Mouse (Mus musculus): ENCODE measurements around the gene Keap1. TPM values are rescaled to one million over a fixed set of nuclear protein-coding genes. Genes with fewer than 3 reads are reported as not detected.
A peak's percentile ranks its signal among the peaks of the same experiment; 100 is the strongest.
"Not testable (repeated sequence)": the region's sequence is repeated elsewhere in the genome, so short reads cannot be mapped to it uniquely, and the experiment has no call there.

Keap1 gene
- total RNA-seq (2021), result 10 to 100 TPM; 57.2 to 58.1 TPM

DNA sequence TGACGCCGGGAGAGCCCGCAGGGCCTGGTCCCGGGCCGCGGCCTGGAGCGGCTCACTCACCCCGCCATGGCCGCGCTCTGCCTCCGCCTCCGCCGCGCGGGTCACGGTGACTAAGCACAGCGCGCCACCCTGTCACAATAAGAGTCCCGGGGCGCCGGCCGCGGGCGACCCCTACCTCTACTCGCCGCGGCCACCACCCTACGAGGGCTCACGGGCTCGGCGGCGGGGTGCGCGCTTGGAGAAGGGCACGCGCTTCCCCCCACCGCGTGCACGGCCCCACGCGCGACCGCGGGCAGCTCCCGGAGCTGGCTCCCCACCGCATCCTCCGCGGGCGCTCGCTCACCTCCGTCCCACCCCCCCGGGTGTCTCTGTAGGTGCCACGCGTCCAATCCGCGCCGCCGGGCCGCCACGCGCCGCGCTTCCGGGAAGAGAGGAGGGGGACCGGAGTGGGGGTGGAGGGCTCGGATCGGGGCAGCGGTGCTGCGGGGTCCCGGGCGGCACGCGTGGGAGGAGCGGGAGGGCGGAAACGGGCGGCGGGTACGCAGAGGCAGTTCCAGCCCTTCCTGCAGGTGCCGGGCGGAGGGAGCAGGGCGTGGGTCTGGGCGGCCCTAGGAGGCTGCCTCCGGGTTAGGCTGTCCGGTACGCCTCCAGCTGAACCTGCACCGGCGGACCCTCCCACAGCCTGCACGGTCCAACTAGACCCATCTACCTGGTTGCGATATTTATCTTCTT lies at the start of gene Keap1:
Keap1 (minus strand) TSS at position 629 of the 732 bp plus-strand sequence.
- DNase-seq, result peak; percentile 77 to 79

DNA sequence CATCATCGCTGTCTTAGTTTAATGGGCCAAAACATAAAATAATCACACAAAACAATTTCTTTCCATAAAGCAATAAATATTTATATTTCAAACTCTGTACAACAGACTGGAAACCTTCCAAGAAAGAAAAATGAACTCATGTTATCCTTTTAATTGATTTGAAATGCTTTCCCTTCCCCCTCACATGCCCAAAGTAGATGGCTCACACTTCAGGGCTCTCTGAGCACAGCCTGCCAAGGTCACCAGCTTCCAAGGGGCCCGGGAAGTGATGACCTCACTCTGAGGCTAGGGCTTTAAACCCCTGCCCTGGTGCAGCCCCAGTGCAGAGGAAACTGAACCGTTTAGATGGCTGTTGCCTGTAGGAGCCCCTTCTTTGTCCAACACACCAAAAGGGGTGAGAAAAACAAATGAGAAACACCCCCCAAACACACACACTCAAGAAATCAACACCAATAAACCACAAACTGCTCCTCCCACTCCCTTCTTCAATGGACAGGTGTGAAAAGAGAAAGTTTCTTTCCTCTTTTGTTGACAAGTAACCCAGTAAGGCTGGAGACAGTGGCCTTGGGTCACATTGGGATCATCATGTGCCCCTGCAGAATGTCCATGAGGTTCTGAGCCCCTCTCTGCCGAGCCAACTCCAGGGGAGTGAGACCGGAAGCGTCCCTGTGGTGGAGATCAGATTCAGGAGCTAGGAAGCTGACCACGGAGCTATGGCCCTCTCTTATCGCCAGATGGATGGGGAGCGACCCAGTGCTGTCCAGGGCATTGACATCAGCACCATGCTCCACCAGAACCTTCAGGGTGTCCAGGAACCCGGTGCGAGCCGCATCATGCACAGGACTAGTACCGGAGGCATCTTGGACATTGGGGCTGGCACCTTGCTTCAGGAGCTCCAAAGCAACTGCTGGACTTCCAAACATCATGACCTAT lies 49.5 kb upstream of the Keap1 start:
- no peak for DNase-seq

DNA sequence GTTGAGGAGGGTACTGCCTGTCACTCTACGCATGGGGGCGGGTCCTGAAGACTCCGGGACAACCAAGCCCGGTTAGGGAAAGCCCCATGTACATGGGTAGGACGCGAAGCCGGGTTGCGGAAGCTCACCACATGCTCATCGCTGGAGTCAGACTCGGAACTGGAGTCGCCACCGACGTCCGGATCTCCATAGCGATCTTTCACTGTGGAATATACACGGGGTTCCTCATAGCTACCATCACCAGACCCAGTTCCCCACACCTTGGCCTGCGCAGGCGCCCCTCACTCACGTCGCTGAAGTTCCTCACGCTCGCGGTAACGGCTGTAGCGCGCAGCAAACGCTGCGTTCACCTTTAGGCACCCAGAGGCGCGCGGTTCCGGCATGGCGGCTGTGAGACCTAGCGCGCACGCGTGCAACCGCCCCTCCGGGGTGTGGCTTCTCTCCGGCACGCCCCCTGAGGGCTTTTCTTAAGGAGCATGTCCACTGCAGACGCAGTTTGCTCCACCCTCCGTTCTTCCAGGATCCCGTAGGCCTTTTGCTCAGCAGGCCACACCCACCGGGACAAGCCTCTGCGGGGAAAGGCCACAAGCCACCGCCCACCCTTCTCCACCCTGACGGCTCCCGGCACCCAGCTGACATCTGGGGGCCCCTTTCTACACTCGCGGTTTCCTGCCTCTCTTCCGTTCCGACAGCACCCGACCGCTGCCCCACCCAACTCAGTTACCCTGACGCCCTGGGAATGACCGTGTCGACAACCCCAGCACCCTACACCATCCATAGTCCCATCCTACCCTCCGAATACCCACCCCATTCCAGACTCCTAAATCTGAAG lies 48.6 kb upstream of the Keap1 start, which contains the start of gene Kri1:
Kri1 (minus strand) TSS at position 399 of the 832 bp plus-strand sequence.
- peak; percentile 96 for DNase-seq

DNA sequence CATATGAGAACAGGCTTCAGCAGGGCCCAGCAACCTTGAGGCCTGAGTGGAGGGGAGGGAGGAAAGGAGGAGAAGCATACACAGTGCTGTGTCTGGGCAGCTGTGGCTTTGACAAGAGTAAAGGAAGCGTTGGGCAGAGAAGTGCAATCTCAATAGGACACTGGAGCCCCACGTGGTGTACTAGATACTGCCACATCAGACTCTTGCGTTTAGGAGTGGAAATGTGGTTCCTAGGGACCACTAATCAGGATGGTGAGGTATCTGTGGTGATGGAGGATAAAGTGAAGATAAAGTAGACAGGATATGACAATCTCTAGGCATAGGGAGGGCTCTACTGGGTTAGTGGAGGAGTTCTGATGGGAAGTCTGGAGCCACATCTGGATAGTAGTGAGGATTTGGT lies 47.6 kb upstream of the Keap1 start:
- no peak for DNase-seq

DNA sequence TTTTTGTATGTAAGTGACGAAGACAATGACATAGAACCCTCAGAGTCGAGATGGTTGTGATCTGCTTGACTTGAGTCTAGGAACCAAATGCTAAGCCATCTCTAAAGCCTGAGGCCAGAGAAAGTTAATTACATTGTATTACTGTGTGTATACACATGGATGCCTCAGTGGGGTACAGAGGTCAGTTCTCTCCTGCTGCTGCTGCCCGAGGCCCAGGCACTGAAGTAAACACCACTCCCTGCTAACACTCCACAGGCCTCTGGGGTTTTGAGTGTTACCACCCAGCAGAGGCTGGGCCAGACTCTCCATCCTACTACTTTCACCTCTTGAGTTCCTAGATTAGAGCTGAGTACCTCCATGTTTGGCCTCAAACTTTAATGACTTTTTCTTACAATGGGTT lies 44.8 kb upstream of the Keap1 start:
- DNase-seq, result no peak

DNA sequence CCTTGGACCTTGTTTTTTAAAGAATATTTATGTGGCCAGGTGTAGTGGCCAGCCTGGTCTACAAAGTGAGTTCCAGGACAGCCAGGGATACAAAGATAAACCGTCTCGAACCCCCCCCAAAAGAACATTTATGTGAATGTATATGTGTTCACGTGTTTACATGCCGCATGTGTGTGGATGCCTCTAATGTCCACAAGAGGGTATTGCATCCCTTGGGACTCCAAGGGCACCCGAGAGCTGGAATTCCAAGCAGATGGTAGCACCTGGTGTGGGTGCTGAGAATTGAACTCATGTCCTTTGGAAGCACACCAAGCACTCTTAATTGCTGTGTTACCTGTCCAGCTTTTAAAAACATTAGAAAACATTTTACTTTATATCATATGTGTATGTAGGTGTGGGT lies 44.4 kb upstream of the Keap1 start:
- no peak for DNase-seq

DNA sequence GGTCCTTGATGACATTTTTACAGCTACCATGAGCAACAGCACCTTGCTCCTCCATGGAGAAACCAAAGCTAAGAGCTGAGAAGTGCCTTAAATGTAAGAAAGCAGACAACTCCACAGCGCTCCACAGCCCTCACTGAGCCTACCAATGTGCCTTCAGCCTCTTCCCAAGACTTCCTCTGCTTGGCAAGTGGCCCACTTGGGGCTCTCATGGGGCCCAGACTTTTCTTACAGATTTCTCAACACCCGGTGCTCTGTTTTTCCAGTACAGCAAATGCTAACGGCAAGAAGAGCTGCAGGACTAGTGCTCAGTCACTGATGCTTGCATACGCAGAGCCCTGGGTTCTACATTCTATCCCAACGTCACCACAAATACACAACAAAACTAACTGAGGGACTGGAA lies 38.6 kb upstream of the Keap1 start:
- DNase-seq, result no peak

DNA sequence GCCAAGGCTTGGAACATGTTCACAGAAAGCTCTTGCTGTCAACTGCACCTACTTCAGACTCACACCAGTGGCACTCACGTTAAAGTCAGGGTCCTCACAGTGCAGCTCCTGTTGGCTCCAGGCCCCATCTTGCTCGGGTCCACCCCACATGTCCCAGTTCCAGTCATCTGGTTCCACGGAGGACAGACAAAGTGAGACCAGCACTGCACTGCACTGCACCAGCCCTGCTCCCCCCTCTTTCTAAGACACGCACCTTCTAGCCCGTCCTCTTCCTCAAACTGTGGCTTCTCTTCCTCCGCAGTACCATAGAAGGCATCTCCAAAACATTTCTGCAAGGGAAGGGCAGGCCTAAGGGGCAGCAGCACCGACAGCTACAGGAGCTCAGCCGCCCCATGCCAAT lies 37.1 kb upstream of the Keap1 start:
- DNase-seq, result no peak

DNA sequence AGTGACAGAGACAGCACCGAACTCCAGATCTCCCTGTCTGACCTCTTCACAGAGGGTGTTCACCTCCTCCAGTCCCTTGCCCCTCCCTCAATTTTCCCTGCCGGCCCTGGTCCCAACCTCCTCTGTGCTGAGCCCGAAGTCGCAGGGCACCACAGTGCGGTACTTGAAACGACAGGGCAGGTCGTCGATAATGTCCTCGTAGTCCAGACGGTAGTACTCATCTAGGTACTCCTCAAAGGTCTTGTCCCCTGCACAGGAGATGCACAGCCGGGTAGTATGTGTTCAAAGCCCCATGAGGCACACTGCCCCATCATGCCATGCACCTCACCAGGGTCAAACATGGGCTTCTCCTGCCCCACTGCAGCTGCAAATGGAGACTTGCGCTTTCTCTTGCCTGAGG lies 36.6 kb upstream of the Keap1 start:
- DNase-seq, result no peak

DNA sequence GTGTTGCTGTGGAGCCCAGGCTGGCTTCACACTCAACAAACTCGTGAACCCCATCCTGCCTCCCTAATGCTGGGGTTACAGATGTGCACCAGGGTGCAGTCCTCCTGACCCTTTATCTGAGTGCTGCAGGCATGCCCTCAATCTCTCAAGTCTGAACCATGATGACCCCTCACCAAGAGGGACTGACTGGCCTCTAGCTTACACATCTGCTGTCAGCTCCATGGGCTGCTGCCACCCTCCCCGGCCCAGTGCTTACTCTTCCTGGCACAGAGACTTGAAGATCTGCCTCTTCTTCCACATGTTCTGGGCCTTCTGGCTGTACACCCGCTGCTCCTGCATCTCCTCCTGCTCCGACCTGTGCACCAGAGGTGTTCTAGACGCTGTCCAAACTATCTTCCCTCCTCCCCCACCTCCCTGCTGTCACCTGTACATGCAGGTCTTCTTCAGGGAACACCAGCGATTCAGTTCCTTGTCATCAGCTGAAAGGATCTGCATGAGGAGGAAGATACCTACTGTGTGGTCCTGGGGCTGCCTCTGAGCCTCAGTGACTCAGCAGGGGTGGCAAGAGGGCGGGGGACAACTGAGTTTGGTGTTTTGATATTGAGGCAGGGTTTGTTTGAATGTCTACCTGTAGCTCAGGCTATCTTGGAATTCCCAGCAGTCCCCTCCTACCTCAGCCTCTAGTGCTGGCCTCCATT lies 36.0 kb upstream of the Keap1 start:
- no peak for DNase-seq

DNA sequence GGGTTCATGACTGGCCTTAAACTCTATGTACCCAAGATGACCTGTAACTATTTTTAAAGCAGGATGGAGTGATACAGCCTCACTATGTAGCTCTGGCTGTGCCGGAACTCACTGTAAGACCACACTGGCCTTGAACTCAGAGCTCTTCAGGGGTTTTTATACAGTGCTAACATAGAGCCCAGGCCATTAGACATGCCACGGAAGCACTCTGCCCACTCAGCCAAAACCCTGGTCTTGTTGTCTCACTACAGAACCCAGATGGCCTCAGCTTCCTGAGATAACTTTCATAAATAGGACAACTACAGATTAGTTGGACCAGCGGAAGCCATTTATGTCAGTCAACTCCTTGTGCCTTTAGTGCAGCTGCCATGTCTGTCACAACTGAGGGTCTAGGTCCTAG lies 35.2 kb upstream of the Keap1 start:
- no peak for DNase-seq

DNA sequence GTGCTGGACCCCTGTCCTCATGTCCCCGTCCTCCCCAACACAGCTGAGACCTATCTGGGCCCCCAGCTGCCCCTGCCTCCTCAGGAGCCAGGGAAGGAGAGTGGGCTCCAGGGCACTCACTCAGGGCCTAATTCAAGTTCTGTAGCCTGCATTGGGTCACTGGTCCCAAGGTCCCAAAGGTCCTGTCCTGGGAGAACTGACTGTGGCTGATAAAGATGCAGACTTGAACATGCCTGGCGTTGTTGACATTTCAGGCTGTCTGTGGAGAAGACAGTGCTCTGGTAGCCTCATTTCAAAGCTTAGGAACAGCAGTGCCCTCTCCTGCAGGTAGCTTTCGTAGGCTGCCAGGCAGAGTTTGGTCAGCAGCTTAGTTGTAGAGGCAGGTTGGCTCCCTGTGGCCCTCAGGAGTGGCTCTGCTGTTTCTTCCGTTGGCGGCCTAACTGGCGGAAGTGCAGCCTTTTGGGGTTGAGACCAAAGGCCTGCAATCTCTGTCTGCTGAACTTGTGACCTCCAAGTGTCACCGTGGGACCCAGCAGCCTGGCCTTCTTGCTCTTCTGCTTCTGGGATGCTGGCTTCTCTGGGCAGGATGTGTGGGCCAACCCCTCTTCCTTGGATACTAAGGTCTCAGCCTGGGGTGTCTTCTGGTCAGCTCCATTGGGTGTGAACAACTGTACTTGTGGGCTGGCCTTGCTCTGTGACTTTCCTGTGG lies 34.5 kb upstream of the Keap1 start:
- DNase-seq, result no peak

DNA sequence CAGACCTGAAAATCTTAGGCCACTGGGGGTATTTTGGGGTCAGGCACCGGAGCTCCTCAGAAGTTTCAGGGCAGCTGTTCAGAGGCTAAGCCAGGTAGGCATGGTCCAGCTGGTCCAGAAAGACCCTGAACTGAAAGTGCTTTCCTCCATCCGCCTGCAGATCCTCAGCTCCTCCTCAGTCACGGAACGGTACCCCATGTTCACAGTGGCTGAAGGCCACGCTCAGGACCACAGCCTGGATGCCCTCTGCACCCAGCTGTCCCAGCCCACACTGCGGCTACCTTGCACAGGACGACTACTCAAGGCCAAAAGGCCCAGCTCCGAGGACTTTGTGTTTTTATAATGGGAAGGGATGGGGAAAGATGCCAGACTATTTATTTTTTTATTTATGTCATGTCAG lies 33.9 kb upstream of the Keap1 start:
- no peak for DNase-seq

DNA sequence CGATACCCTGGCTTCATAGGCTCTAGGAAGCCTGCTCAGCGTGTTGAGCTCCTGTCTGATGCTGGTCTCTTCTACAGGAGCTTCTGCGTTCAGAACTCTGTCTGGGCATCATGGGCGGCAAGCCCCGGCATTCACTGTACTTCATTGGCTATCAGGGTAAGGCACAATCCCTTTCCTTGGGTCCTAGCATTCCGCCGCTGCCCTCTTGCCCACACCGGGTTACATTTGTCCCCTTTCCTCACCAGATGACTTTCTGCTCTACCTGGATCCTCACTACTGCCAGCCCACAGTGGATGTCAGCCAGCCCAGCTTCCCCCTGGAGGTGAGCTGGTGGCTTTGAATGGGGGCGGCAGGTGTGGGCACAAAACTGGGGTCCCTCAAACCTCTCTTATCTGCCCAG lies 33.2 kb upstream of the Keap1 start:
- DNase-seq, result no peak

DNA sequence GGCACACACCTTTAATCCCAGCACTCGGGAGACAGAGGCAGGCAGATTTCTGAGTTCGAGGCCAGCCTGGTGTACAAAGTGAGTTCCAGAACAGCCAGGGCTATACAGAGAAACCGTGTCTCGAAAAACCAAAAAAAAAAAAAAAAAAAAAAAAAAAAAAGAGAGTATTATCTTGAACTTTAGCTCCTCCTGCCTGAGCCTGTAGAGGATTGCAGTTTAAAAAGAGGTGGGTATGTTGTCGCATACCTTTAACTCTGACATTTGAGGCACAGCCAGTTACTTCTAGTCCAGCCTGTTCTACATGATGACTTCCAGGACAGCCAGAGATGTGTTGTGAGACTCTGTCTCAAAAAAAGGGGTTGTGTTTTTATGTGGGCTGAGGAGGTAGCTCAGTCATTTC lies 30.4 kb upstream of the Keap1 start:
- not testable (repeated sequence) for DNase-seq

DNA sequence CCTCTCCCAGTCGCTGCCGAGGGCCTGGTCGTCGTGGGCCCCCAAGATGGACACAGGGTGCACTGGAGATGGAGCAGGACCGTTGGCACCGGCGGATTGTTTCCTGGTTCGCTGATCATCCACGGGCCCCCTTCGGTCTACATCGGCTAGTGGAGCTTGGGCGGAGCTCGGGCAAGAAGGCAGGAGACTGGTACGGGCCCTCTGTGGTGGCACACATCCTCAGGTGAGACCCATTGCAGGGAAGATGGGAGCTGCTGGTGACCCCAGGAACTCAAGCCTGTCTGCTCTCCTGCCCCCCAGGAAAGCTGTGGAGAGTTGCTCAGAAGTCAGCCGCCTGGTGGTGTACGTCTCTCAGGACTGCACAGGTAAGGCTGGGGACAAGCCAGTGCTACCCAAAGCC lies 29.1 kb upstream of the Keap1 start:
- DNase-seq, result no peak

DNA sequence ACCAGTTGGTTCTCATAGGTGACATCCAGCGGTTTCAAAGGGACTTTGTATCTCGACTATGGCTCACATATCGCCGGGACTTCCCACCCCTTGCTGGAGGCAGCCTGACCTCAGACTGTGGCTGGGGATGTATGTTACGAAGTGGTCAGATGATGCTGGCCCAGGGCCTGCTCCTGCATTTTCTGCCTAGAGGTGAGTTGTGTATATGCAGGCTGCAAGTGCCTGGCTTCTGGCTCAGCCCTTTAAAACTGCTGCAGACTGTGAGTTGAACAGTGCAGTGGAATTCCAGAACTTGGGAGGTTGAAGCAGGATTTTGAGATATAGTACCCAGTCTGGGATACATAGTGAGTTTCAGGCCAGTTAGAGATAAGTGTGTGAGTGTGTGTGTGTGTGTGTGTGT lies 27.7 kb upstream of the Keap1 start:
- no peak for DNase-seq

DNA sequence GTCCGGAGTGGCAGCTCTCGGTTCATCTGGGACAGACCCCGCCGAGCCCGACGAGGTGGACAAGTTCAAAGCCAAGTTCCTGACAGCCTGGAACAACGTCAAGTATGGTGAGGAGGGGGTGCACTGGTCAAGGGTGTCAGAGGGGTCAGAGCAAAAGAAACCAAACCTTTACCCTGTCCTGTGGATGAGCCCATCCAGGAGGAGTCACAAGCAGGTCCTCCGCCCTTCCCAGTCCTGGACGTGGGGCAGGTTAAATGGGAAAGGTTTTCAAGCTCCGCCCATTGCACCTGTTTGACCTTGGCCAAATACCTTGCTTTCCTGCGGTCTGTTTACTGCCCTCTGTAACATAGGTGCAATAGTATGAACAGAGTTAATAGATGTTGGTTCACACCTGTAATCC lies 26.4 kb upstream of the Keap1 start:
- no peak for DNase-seq

DNA sequence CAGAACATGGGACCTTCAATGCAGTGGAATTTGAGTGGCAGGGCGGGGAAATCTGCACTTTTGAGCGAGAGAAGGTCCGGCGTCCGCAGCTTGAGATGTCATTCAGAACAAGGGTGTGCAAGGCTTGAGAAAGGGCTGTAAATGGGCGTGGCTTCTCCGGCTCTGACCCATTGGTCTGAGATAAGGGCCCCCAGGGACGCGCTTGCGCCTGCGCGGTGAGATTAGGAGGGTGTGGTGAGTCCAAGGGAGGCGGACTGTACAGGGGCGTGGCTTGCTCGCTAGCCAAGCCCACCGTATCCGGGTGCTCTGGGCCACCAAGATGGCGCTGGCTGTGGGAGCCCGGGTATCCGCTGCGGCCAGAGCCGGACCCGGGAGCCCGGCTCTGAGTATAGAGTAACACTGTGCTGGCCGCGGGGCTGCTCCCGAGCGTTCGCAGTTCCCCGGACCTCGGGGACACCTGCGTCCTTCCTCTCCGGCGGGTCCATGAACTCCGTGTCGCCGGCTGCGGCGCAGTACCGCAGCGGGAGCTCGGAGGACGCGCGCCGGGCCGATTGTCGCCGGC lies 25.9 kb upstream of the Keap1 start, which contains the start of gene Atg4d:
Atg4d (plus strand) TSS at position 294 of the 562 bp plus-strand sequence.
- peak; percentile 98 for DNase-seq

DNA sequence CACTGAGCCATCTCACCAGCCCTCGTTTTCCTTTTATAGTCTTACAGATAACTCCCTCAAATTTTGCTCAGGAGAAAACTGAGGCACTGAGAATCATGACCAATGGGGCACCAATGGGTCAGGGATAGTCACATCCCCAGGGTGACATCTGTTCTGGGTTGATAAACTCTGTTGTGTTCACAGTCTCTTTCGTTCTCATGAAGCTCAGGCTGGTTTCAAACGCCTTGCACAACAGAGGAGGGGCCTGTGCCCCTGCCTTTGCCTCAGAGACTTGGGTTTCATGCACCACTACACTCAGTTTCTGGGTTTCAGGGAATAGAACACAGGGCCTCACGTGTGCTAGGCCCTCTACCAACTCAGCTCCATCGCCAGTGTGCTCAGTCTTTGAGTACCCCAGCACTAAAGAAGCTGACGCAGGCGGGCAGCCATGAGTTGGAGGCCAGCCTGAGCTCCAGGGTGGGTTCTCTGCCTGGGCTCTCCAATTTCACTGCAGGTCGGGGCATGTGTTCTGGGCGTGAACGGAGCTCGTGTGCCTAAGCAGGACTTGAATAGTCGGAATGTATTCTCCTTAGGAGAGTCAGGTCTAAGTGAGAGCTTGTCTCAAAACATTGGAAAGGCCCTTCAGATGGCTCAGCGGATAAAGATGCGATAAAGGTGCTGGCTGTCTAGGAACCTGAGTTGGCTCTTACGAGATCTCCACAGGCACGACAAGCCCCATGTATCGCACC lies 25.3 kb upstream of the Keap1 start:
- DNase-seq, result no peak

Data from layer of hippocampus, postnatal 36 days (tissue).